Mouse (Mus musculus): ENCODE data around the gene C1qtnf6. TPM values are rescaled to one million over a fixed set of nuclear protein-coding genes. Genes with fewer than 3 reads are reported as not detected.

C1qtnf6 gene
- total and polyA plus RNA-seq, 2 experiments from 2014 or later, result 6.1 to 10.2 TPM

- Histone ChIP-seq H3K27me3 (ENCODE audit: insufficient read depth, low read length) (no peaks in the 10 kb centered on the region), H3K9ac (replicated peaks; ENCODE audit: low read length) (peak within 1 kb of the TSS; percentile 41; the same call in 1 of the 2 replicates), H3K27ac (0 out of 2 replicates have a peak within 1 kb of the TSS, but pooled peaks have one; percentile 15), H3K4me3 (ENCODE audit: low read length) (no peak within 1 kb of the TSS), H3K36me3 (ENCODE audit: insufficient read depth, low read length) (no peaks in the 10 kb centered on the region), H3K9me3 (ENCODE audit: low read length) (no peaks in the 10 kb centered on the region), H3K4me1 (ENCODE audit: insufficient read depth, low read length) (peaks cover 15% of the 10 kb centered on the region), H3K4me2 (ENCODE audit: low read depth, low read length) (peak within 1 kb of the TSS; percentile 50)
- TF ChIP-seq CTCF (IDR thresholded peaks at IDR 0.05; ENCODE audit: low read depth), result no peak
- WGBS, result 5% methylated on average over 14 of the region's 14 CpGs
- DNase-seq (ENCODE audit: low spot score) (peak; percentile 48), ATAC-seq (peak; percentile 41)
Measured at GRCm38 (mm10) chr15:78544561-78545001, 13.4 kb upstream of the C1qtnf6 start, which contains the start of gene Sstr3. Sstr3 (minus strand) TSS chr15:78544685.

- DNase-seq (ENCODE audit: low spot score) (no peak), ATAC-seq (no peak)
- no peaks in the 10 kb centered on the region for H3K27me3 ChIP-seq (ENCODE audit: insufficient read depth, low read length)
- 0 out of 2 replicates have a peak overlapping the region, but pooled peaks have one; percentile 15 for H3K27ac ChIP-seq
- H3K4me3 ChIP-seq (ENCODE audit: low read length), result no peak overlapping the region
- H3K9me3 ChIP-seq (ENCODE audit: low read length), result no peaks in the 10 kb centered on the region
- H3K4me2 ChIP-seq (ENCODE audit: low read depth, low read length), result peak overlapping the region; percentile 50
- 0 out of 2 replicates have a peak overlapping the region, but pooled peaks have one; percentile 41 for H3K9ac ChIP-seq (replicated peaks; ENCODE audit: low read length)
- WGBS, result 71% methylated on average over 15 of the region's 15 CpGs
- H3K4me1 ChIP-seq (ENCODE audit: insufficient read depth, low read length), result peaks cover 15% of the 10 kb centered on the region
- TF ChIP-seq CTCF (IDR thresholded peaks at IDR 0.05; ENCODE audit: low read depth), result no peak
- no peaks in the 10 kb centered on the region for H3K36me3 ChIP-seq (ENCODE audit: insufficient read depth, low read length)
Measured at GRCm38 (mm10) chr15:78544041-78544440, 12.8 kb upstream of the C1qtnf6 start.

- no peak for TF ChIP-seq CTCF (IDR thresholded peaks at IDR 0.05; ENCODE audit: low read depth)
- H3K4me2 ChIP-seq (ENCODE audit: low read depth, low read length), result no peak overlapping the region
- H3K9ac ChIP-seq (replicated peaks; ENCODE audit: low read length), result no peak overlapping the region
- peaks cover 11% of the 10 kb centered on the region for H3K4me1 ChIP-seq (ENCODE audit: insufficient read depth, low read length)
- ATAC-seq (no peak), DNase-seq (ENCODE audit: low spot score) (no peak)
- no peaks in the 10 kb centered on the region for H3K27me3 ChIP-seq (ENCODE audit: insufficient read depth, low read length)
- H3K27ac ChIP-seq, result no peak overlapping the region
- 49% methylated on average over 7 of the region's 7 CpGs for WGBS
- no peak overlapping the region for H3K4me3 ChIP-seq (ENCODE audit: low read length)
- H3K36me3 ChIP-seq (ENCODE audit: insufficient read depth, low read length), result no peaks in the 10 kb centered on the region
- H3K9me3 ChIP-seq (ENCODE audit: low read length), result no peaks in the 10 kb centered on the region
Measured at GRCm38 (mm10) chr15:78542767-78543303, 11.6 kb upstream of the C1qtnf6 start.

- Histone ChIP-seq H3K36me3 (ENCODE audit: insufficient read depth, low read length) (no peaks in the 10 kb centered on the region), H3K27me3 (ENCODE audit: insufficient read depth, low read length) (no peaks in the 10 kb centered on the region), H3K4me3 (ENCODE audit: low read length) (no peak overlapping the region), H3K4me1 (ENCODE audit: insufficient read depth, low read length) (peaks cover 9% of the 10 kb centered on the region), H3K9ac (replicated peaks; ENCODE audit: low read length) (no peak overlapping the region), H3K27ac (no peak overlapping the region), H3K4me2 (ENCODE audit: low read depth, low read length) (no peak overlapping the region), H3K9me3 (ENCODE audit: low read length) (no peaks in the 10 kb centered on the region)
- no peak for TF ChIP-seq CTCF (IDR thresholded peaks at IDR 0.05; ENCODE audit: low read depth)
- no peak for ATAC-seq
- whole genome bisulfite sequencing, result 66% methylated on average over 3 of the region's 3 CpGs
- DNase-seq (ENCODE audit: low spot score), result no peak
Measured at GRCm38 (mm10) chr15:78542098-78542766, 11.0 kb upstream of the C1qtnf6 start.

GRCm38 (mm10) chr15:78541606-78542005 lies 10.4 kb upstream of the C1qtnf6 start:
- ATAC-seq, result 0 out of 2 replicates have a peak, but pooled peaks have one; percentile 25
- Histone ChIP-seq H3K4me2 (ENCODE audit: low read depth, low read length) (no peak overlapping the region), H3K27ac (no peak overlapping the region), H3K9ac (replicated peaks; ENCODE audit: low read length) (no peak overlapping the region), H3K36me3 (ENCODE audit: insufficient read depth, low read length) (no peaks in the 10 kb centered on the region), H3K4me1 (ENCODE audit: insufficient read depth, low read length) (peaks cover 9% of the 10 kb centered on the region), H3K9me3 (ENCODE audit: low read length) (no peaks in the 10 kb centered on the region), H3K4me3 (ENCODE audit: low read length) (no peak overlapping the region), H3K27me3 (ENCODE audit: insufficient read depth, low read length) (no peaks in the 10 kb centered on the region)
- DNase-seq (ENCODE audit: low spot score), result peak; percentile 81
- 42% methylated on average over 3 of the region's 3 CpGs for WGBS
- TF ChIP-seq CTCF (IDR thresholded peaks at IDR 0.05; ENCODE audit: low read depth), result no peak

GRCm38 (mm10) chr15:78541036-78541435 lies 9.8 kb upstream of the C1qtnf6 start:
- no peak overlapping the region for H3K9ac ChIP-seq (replicated peaks; ENCODE audit: low read length)
- DNase-seq (ENCODE audit: low spot score), result no peak
- WGBS, result 67% methylated on average over 3 of the region's 3 CpGs

More at GRCm38 (mm10) chr15:78541036-78541435, 9.8 kb upstream of the C1qtnf6 start:
- no peak overlapping the region for H3K4me2 ChIP-seq (ENCODE audit: low read depth, low read length)
- ATAC-seq, result no peak
- no peaks in the 10 kb centered on the region for H3K27me3 ChIP-seq (ENCODE audit: insufficient read depth, low read length)
- peaks cover 9% of the 10 kb centered on the region for H3K4me1 ChIP-seq (ENCODE audit: insufficient read depth, low read length)
- H3K4me3 ChIP-seq (ENCODE audit: low read length), result no peak overlapping the region
- no peak for TF ChIP-seq CTCF (IDR thresholded peaks at IDR 0.05; ENCODE audit: low read depth)
- no peaks in the 10 kb centered on the region for H3K9me3 ChIP-seq (ENCODE audit: low read length)
- H3K36me3 ChIP-seq (ENCODE audit: insufficient read depth, low read length), result no peaks in the 10 kb centered on the region
- H3K27ac ChIP-seq, result no peak overlapping the region
